15 mouse cellular contexts compared by ENCODE assay signal in genomic region chr19:6477007-6477406, GRCm38 (mm10).
DNase-seq lines count a peak whose midpoint lies in the region.
"Had no signal": no experiment of that assay in that cellular context is flagged by ENCODE, and none has a peak within 500 bp of the region (broad histone marks: within the 10 kb centered on the region; RNA-seq: fewer than 3 reads in every experiment).

No protein-coding gene starts in this region.

- DNase-seq in kidney, adult 11 months: peak; percentile 33
- DNase-seq in kidney, postnatal 4 days: no peak
- DNase-seq in lung, postnatal 36 days: peak; percentile 38
- no peak for DNase-seq in lung, postnatal 14 days
- DNase-seq in kidney, postnatal 36 days: peak; percentile 35 to 48
- DNase-seq in urinary bladder, postnatal 25 days (ENCODE audit: low spot score): peak; percentile 22
- no peak for DNase-seq in ovary, adult 18-20 months (ENCODE audit: low spot score)
- DNase-seq in frontal cortex, postnatal 14 days (ENCODE audit: low spot score in 2 of 2): no peak
- DNase-seq: adrenal gland, postnatal 14 days; cerebellum, adult 9-10 months; gastrocnemius, postnatal 10 days; heart, adult 2 months; layer of hippocampus, postnatal 36 days; liver; liver, postnatal 0 days had no signal

Comparison
In these comparisons a context has a peak if more than half of its experiments do, and no peak if none do; other contexts are left out.
1. DNase-seq: peak in kidney, adult 11 months (single experiment), lung, postnatal 36 days (single experiment), kidney, postnatal 36 days (2 of 2) and urinary bladder, postnatal 25 days (single experiment); none in kidney, postnatal 4 days (0 of 2), lung, postnatal 14 days (single experiment), ovary, adult 18-20 months (single experiment) and frontal cortex, postnatal 14 days (0 of 2).